Mouse (Mus musculus) macrophage (primary cell): ENCODE measurements around the gene Tlr5. TPM values are rescaled to one million over a fixed set of nuclear protein-coding genes. Genes with fewer than 3 reads are reported as not detected.

Experiments used
- H3K27ac ChIP-seq: fragments of 350-480 bp; formaldehyde crosslinking; 2 replicates; pipeline ENCODE4 v1.9.0; 2021
- H3K36me3 ChIP-seq: fragments of 350-480 bp; formaldehyde crosslinking; 2 replicates; pipeline ENCODE4 v1.9.0; 2021; ENCODE audit errors: inconsistent target
- H3K4me3 ChIP-seq: fragments of 350-480 bp; formaldehyde crosslinking; 2 replicates; pipeline ENCODE4 v1.9.0; 2021; ENCODE audit errors: inconsistent target
- H3K79me2 ChIP-seq: fragments of 350-480 bp; formaldehyde crosslinking; 2 replicates; pipeline ENCODE4 v1.9.0; 2021; ENCODE audit errors: inconsistent target
- WGBS: methylation state at CpG from one replicate; pipeline ENCODE4 v1.1.7; 2026; ENCODE audit warnings: inconsistent platforms; ENCODE audit not compliant: missing documents; 5-methylcytosine and 5-hydroxymethylcytosine counted together
- polyA plus RNA-seq: library from polyadenylated mRNA; stranded (reverse); fragments of 250-400 nt; gene quantifications from 3 replicates; pipeline ENCODE4 v1.2.4, GENCODE M21; 2018; ENCODE audit warnings: inconsistent platforms
- total RNA-seq, 78 experiments: library from RNA; depleted of rRNA; stranded (reverse); fragments of 250-400 nt; gene quantifications; 1 replicate in 9 of 78; 2 replicates in 24 of 78; 3 replicates in 43 of 78; 4 replicates in 2 of 78; pipeline ENCODE4 v1.2.4; 2018; ENCODE audit warnings: inconsistent platforms in 56 of 78

Tlr5 gene
- 10 to 100 TPM in 3 of 26 experiments, 1 to 10 TPM in 10, under 1 TPM in 8, not detected in 5; 0.19 to 18.4 (median 3.9) TPM for total RNA-seq (2018; cell fraction: chromatin; rRNA removed)
- total RNA-seq (2018; cell fraction: cytosol; rRNA removed), result 1 to 10 TPM in 13 of 26 experiments, under 1 TPM in 13; 0.06 to 3.7 (median 1.3) TPM
- total RNA-seq (2018; cell fraction: nucleus; rRNA removed), result 10 to 100 TPM in 6 of 26 experiments, 1 to 10 TPM in 9, under 1 TPM in 10, not detected in 1; 0.12 to 22.8 (median 1.7) TPM
- polyA plus RNA-seq, result 2.0 to 4.6 TPM (median 2.6 TPM) in 3 replicates

DNA sequence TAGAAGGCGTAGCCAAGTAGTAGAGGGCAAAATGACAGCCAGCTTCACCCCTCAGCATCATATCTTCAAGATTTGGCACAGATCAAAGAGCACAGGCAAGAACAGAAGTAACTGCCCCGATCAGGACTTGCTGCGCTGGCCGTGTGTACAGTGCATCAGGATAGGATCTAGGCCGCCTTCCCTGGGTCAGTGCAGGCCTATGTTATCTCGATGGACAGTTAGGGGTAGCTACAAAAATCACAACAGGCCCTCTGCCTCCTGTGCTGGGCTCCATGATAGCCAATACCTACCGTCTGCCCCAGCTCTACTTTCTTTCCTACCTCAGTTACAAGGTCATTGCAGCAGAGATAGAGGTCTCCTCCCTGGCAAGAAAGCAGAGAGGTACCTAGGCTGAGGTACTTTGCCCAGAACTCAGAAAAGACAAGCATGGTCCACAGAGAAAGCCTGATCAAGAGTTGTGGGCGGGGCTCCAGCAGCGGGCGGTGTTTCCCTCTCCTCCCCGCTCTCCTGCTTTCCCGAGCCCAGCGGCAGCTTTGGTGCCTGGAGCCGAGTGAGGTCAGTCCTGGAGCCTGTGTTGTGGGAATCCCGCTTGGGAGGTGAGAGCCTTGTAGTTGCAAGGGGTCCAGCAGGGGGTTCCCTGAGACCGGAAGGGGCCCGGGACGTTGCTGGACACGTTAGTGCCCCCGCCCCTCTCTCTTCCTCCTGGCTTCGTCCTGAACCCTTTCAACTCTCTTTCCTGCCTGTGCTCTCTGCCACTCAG lies at the start of gene Tlr5:
Gene Tlr5, plus strand, starts transcription at position 502 of the 760 bp plus-strand sequence.
- WGBS, result 26% methylated on average over 20 of the region's 21 CpGs
- H3K36me3 ChIP-seq, result no peaks in the 10 kb centered on the region
- peak within 1 kb of the TSS; percentile 76 for H3K27ac ChIP-seq
- peak within 1 kb of the TSS; percentile 51 for H3K4me3 ChIP-seq
- H3K79me2 ChIP-seq, result no peaks in the 10 kb centered on the region

DNA sequence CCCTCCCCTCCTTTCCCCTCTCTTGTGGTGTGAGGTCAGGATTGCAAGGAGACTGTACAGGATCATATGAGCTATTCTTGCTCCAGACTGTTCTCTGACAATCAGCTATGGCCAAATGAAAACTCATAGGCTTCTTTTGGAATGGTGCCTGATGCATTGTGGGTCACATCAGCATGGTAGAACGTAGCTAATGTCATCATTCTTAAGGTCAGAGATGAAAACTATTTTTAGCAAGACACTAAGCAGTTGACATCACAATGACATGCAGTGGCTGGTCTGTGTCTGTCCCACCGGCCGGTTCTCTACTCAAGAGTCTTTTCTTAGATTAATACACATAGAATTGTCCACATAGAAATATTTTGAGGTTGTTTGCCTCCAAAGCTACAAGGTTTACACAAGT lies 48.9 kb upstream of the Tlr5 start:
- no peak overlapping the region for H3K27ac ChIP-seq
- H3K79me2 ChIP-seq, result no peaks in the 10 kb centered on the region
- no peaks in the 10 kb centered on the region for H3K36me3 ChIP-seq
- WGBS, result 90% methylated on average over 3 of the region's 3 CpGs
- H3K4me3 ChIP-seq, result no peak overlapping the region

DNA sequence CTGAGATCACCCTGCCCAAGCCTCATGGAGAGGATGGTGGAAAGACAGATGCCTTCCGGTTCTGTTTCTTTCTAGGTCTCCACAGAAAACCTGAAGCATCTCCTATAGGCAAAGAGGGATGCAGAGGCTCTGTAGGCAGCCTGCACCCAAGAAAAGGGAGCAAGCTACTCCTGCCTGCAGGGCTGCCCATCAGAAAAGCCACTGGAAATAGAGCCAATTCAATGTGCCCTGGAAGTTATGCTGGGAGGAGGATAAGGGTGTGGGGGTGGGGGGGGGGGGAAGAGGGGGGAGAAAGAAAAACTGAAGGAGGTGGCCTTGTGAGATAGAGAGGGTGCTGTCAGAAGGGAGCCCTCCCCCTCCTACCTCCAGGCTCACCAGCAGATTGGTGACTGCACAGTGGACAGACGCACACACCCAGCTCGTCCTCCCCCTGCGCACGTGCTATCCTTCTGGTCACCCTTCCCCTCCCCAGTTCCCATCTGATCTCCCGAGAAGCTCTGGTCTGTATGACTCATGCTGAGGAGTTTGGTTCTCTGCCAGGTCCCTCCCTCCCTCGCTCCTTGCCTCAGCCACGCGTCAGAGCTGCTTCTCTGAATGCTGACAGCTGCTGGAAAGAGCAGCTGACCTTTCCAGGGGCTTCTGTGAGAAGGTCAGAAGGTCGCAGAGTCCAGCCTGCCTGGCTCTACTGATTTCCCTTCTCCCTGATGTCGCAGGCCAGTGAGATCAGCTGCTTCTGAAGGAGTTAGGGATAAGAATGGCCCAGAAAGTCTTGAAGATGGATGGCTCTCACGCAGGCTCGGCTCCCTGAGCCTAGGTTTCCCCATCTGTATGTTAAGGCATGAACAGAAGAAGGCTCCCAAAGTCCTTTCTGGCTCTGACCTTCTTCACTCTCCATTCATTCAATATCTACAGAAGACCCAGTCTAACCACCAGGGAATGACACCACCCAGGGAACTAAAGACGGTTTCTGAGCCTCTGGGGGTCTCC lies 46.2 kb upstream of the Tlr5 start:
- Histone ChIP-seq H3K79me2 (no peaks in the 10 kb centered on the region), H3K4me3 (no peak overlapping the region), H3K27ac (peak overlapping the region; percentile 55), H3K36me3 (no peaks in the 10 kb centered on the region)
- WGBS, result 25% methylated on average over 14 of the region's 14 CpGs

DNA sequence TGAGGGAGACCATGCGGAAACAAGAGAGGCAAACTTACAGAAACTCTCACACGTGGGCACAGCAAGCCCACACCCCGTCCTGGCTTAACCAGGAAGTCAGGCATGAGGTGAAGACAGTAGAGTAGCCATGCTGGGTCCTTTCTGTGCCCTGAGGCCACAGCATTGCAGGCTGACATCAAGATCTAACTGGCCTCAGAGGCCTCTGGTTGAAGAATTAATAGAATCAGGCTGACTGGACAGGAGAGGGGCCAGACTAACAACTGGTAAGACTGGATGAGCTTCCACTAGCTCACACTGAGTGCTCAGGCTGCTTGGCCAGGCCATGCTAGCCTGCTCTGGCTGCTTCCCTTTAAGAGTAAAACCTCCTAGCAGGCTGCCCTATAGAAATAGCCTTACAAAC lies 45.5 kb upstream of the Tlr5 start:
- Histone ChIP-seq H3K27ac (peak overlapping the region; percentile 55), H3K79me2 (no peaks in the 10 kb centered on the region), H3K4me3 (no peak overlapping the region), H3K36me3 (no peaks in the 10 kb centered on the region)
- WGBS, result 73% methylated on average over 3 of the region's 3 CpGs

DNA sequence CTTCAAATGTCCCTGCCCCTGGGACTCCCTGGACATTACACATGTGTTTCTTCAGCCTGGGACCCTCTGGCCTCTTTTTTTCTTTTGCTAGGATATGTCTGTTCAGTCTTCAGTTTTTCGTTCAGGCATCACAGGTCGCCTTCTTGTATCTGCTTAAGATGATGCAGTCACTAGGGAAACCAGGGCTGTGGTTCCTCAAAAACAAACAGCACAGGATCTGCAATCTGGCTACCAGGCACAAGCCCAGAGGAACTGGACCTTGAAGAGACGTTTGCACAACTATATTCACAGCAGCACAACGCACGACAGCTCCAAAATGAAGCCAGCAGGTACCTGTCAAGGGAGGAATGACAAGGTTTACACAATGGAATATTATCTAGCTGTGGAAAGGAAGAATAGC lies 45.0 kb upstream of the Tlr5 start:
- Histone ChIP-seq H3K36me3 (no peaks in the 10 kb centered on the region), H3K4me3 (no peak overlapping the region), H3K27ac (no peak overlapping the region), H3K79me2 (no peaks in the 10 kb centered on the region)
- WGBS, result 41% methylated on average over 5 of the region's 5 CpGs

DNA sequence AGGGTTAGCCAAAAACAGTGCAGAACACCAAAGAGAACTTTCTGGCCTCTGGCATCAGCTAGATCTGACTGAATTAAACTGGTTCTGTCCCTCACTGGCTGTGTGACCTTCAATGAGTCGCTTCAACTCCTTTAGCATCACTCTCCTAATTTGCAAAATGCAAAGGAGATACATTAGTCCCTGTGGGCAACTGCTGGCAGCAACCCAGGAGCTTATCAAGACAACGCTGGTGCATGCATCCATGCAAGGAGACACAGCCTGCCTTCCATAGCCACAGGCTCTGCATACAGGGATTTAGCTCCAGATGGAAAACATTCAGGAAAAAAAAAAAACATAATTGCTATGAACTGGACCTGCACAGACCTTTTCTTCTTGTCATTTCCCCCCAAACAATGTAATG lies 42.0 kb upstream of the Tlr5 start:
- Histone ChIP-seq H3K4me3 (no peak overlapping the region), H3K36me3 (no peaks in the 10 kb centered on the region), H3K79me2 (no peaks in the 10 kb centered on the region), H3K27ac (no peak overlapping the region)
- WGBS, result 89% methylated on average over 2 of the region's 2 CpGs

DNA sequence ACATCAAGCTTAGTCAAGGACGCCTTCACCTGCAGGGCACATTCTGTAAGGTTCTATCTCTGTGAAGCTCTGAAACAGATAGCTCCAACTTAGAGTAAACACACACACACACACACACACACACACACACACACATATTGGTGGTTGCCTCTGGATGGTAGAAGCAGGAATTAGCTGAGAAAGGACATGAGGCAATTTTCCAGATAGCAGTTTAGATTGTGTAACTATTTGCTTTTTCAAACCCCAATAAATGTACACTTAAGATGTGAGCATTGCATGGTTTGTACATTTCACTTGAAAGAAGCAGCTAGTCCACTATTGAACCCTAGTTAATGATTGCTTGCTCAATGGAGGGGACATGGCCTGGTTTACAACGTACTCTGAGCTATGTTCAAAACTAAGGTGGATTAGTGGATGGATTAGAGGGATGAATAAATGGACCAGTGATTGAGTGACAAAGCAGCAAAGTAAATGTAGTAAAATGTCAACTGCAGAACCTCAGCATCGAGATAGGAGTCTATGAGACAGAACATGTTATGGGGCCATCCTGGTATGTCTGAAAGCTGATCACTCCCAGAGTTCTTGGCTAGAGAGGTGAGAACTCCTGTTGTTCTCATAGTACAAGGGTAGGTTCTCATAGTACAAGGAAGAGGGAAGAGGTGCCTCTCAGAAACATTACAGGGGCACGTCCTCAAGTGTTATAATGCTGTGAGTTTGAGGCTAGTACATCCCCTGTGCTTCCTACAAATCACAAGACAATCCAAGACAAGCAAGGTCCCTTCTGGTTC lies 40.3 kb upstream of the Tlr5 start:
- Histone ChIP-seq H3K4me3 (no peak overlapping the region), H3K27ac (no peak overlapping the region), H3K36me3 (no peaks in the 10 kb centered on the region), H3K79me2 (no peaks in the 10 kb centered on the region)
- WGBS, result 90% methylated on average over 4 of the region's 4 CpGs

DNA sequence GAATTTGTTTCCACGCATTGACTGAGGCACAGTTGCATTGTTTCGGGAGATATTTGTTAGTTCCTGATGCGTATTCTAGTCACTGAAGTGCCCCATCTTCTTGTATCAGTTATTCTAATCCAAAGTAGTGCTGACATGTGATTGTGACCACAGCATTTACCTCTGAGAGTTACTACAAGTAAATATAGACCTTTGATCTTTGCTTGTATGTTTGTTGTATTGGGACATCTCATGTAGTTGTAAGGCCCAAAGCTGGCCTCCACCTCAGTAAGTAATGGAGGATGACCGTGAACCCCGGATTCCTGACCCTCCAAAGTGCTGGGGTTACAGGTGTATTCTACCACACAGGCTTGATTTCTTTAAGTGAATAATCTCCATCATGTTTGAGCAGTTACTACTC lies 38.4 kb upstream of the Tlr5 start:
- Histone ChIP-seq H3K27ac (no peak overlapping the region), H3K36me3 (no peaks in the 10 kb centered on the region), H3K79me2 (no peaks in the 10 kb centered on the region), H3K4me3 (no peak overlapping the region)
- WGBS, result 98% methylated on average over 5 of the region's 5 CpGs

DNA sequence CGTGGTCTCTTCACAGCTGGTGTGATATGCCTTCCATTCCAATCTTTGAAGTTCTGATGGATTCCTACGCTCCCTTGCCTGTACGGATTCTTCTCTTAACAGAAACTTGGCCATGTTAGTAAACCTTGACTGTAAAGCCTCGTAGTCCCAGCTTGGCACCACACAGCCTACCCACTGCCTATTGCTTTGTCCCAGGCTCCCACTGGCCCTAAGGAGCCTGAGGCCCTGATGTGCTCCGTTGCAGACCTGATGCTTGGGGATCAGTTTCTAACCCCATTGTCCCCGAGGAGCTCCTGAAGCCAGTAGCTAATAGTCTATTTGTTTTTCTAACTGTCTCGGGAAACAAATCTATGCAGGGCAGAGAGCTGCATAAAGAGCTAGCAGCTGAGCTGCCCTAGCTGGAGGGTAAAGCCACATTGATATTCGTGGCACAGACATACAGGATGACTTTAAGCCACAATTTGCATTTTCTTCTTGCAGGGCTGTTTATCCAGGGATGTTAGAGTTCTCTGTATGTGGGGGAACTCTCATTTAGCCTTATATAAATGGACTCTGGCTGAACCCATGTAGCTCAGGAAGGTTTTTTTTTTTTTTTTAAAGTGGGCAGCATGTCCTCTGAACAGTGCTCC lies 35.8 kb upstream of the Tlr5 start:
- 87% methylated on average over 8 of the region's 8 CpGs for WGBS
- H3K36me3 ChIP-seq, result no peaks in the 10 kb centered on the region
- H3K27ac ChIP-seq, result no peak overlapping the region
- no peak overlapping the region for H3K4me3 ChIP-seq
- no peaks in the 10 kb centered on the region for H3K79me2 ChIP-seq

DNA sequence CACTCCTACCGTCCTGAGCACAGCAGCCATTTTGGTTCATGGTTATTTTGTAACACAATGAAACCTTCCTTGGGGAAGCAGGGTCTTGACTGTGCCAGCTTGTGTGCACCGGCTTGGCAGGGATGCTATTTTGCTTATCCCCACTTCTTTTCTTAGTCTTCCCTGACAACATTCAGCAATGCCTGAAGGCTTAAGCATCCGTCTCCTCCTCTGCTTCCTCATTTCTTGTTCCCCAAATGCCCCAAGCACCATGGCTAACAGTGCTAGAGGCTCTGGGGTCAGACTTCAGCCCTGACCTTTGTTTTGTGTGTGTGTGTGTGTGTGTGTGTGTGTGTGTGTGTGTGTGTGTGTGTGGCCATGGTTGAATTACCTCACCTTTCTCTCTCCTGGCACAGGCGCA lies 31.8 kb upstream of the Tlr5 start:
- Histone ChIP-seq H3K4me3 (no peak overlapping the region), H3K27ac (no peak overlapping the region), H3K36me3 (no peaks in the 10 kb centered on the region), H3K79me2 (no peaks in the 10 kb centered on the region)
- WGBS, result 8% methylated on average over 3 of the region's 4 CpGs

DNA sequence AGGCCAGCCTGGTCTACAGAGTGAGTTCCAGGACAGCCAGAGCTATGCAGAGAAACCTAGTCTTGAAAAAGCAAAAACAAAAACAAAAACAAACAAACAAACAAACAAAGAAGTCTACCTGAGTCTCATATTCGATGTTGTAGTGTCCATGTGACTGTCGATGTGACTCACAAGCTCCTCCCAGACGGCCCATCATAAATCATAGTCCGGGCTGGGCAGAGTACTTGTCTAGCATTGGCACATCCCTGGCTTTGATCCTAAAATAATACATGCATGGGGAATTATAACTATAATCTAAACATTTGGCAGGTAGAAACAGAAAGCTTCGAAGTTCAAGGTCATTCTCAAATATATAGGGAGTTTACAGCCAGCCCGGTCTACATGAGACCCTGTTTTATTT lies 28.1 kb upstream of the Tlr5 start:
- H3K79me2 ChIP-seq, result no peaks in the 10 kb centered on the region
- H3K36me3 ChIP-seq, result no peaks in the 10 kb centered on the region
- 92% methylated on average over 6 of the region's 6 CpGs for WGBS
- no peak overlapping the region for H3K4me3 ChIP-seq
- H3K27ac ChIP-seq, result no peak overlapping the region

DNA sequence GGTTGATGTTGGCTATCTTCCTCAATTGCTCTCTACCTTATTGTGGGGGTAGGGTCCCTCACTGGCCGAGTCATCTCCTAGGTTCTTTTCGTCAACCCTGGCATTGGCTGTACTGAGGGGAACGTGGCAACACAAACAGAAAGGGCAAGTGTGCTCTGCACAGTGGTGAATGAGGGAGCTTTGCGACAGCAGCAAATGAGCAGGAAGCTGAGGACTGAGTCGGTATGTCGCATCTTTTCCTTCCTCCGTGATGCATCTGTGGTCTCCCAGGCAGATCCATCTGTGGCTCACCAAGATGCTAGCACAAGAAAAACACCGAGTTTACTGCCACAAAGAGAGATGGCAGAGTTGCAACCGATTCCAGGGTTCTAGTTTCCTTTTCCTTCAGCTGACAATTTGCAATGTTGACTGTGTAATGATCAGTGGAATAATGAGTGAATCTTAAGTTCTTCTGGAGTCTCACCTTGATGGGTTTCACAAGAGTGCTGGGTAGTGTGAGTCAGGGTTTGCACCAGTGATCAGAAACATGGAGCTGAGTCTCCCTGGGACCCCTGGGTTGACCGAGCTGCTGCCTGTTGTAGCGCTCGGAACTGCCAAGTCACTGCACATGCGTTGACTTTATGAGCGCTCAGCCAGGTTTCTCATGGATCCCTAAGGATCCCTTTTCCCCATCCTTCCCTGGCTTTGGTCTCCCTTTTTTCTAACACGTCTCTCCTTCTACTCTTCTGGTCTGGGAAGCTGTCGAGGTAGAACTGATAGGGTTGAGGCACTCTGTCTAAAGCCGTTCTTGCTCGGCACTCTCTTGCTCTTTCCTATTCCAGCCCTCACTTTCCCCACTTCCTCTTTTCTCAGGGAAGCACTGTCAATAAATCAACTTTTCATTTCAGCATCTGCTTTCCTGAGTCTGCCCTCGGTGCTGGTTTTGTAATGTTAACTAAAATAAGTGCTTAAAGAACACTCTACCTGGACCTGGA lies 26.4 kb upstream of the Tlr5 start:
- Histone ChIP-seq H3K27ac (peak overlapping the region; percentile 66), H3K79me2 (no peaks in the 10 kb centered on the region), H3K4me3 (peak overlapping the region; percentile 35), H3K36me3 (no peaks in the 10 kb centered on the region)
- 4% methylated on average over 18 of the region's 19 CpGs for WGBS

DNA sequence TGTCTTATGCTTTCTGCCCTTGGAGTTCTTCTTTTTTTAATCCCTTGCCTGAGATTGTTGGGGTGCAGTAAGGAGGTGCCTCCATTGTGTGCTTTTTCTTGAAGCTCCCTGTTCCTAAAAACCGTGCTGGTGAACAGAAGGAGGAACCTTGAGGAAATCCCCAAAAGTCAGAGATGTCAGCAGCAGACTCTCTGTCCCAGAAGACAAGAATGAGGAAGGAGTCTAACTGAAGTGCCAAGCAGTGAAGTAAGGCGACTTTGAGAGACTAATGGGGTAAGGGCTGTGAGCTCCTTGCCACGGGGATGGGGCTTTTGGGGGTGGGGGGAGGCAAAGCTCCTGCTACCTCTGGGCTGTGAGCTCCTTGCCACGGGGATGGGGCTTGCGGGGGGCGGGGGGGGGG lies 19.1 kb upstream of the Tlr5 start:
- Histone ChIP-seq H3K27ac (no peak overlapping the region), H3K36me3 (no peaks in the 10 kb centered on the region), H3K4me3 (no peak overlapping the region), H3K79me2 (no peaks in the 10 kb centered on the region)
- WGBS, result 27% methylated on average over 6 of the region's 6 CpGs
